Mouse (Mus musculus) spleen, adult 2 months (tissue): Measurements from ENCODE around the gene Scly. TPM values are rescaled to one million over a fixed set of nuclear protein-coding genes. Genes with fewer than 3 reads are reported as not detected.
A peak's percentile ranks its signal among the peaks of the same experiment; 100 is the strongest.

Experiments
- DNase-seq, 2 experiments: peaks; one replicate each; pipeline versions ENCODE4 v3.0.0 to v3.0.0-alpha.2; 2012 to 2021; ENCODE audit warnings: low spot score in 2 of 2, low read depth in 1 of 2
- H3K27ac ChIP-seq: fragments of 200-500 bp; 2 replicates; pipeline ENCODE4 v1.5.1; 2012; ENCODE audit warnings: low read length, inconsistent platforms; ENCODE audit not compliant: insufficient read depth
- H3K27me3 ChIP-seq: fragments of 200-500 bp; 2 replicates; pipeline ENCODE4 v1.6.1; 2012; ENCODE audit warnings: mild to moderate bottlenecking, moderate library complexity, low read length, inconsistent platforms; ENCODE audit not compliant: control insufficient read depth, insufficient read depth
- H3K36me3 ChIP-seq: fragments of 200-500 bp; 2 replicates; pipeline ENCODE4 v1.6.1; 2012; ENCODE audit warnings: mild to moderate bottlenecking, low read length, inconsistent platforms; ENCODE audit not compliant: control insufficient read depth, insufficient read depth
- H3K4me1 ChIP-seq: fragments of 200-500 bp; 2 replicates; pipeline ENCODE4 v1.6.1; 2011; ENCODE audit warnings: inconsistent platforms; ENCODE audit not compliant: control insufficient read depth, insufficient read depth, insufficient read length
- H3K4me3 ChIP-seq: fragments of 200-500 bp; 2 replicates; pipeline ENCODE4 v1.5.1; 2011; ENCODE audit warnings: mild to moderate bottlenecking, inconsistent platforms; ENCODE audit not compliant: insufficient read depth, insufficient read length; ENCODE audit errors: extremely low read depth
- CTCF ChIP-seq: fragments of 200-500 bp; IDR thresholded peaks from 2 replicates; pipeline ENCODE4 v1.5.1; 2011; ENCODE audit warnings: mild to moderate bottlenecking, inconsistent platforms; ENCODE audit not compliant: insufficient read depth, insufficient read length, insufficient replicate concordance; ENCODE audit errors: extremely low read depth
- POLR2A ChIP-seq: fragments of 200-500 bp; IDR thresholded peaks from 2 replicates; pipeline ENCODE4 v1.6.1; 2011; ENCODE audit warnings: low read depth, low read length, inconsistent platforms
- whole genome bisulfite sequencing: fragments of 180-500 bp; shearing (Covaris S2); methylation state at CpG from one replicate; pipeline ENCODE4 v1.1.7; 2018; 5-methylcytosine and 5-hydroxymethylcytosine counted together
- polyA plus RNA-seq: library from polyadenylated mRNA; depleted of rRNA; stranded (reverse); fragments of >200 nt; gene quantifications from 2 replicates; pipeline ENCODE4 v1.2.3, GENCODE M21; 2012

Gene Scly
- polyA plus RNA-seq, 1 experiment = 20.9 TPM

- WGBS = 86% methylated on average over 11 of the region's 11 CpGs
- Histone ChIP-seq H3K27me3 (no peaks in the 10 kb centered on the region), H3K27ac (no peak overlapping the region), H3K4me1 (no peaks in the 10 kb centered on the region), H3K4me3 (no peak overlapping the region), H3K36me3 (no peaks in the 10 kb centered on the region)
- no peak for TF ChIP-seq POLR2A
- no peak for TF ChIP-seq CTCF
- no peak for DNase-seq
Measured at GRCm38 (mm10) chr1:91356105-91356504, 58.0 kb downstream of the Scly start.

- Histone ChIP-seq H3K27me3 (peaks cover 3% of the 10 kb centered on the region; the same call in 1 of the 2 replicates), H3K36me3 (no peaks in the 10 kb centered on the region), H3K27ac (no peak overlapping the region), H3K4me3 (no peak overlapping the region), H3K4me1 (no peaks in the 10 kb centered on the region; the same call in none of the 2 replicates)
- 84% methylated on average over 5 of the region's 5 CpGs for WGBS
- no peak for DNase-seq
- TF ChIP-seq CTCF (no peak), POLR2A (no peak)
Measured at GRCm38 (mm10) chr1:91362113-91362512, 64.0 kb downstream of the Scly start.

- no peak overlapping the region for H3K27ac ChIP-seq
- H3K27me3 ChIP-seq = peaks cover 3% of the 10 kb centered on the region; the same call in 1 of the 2 replicates
- 94% methylated on average over 16 of the region's 16 CpGs for WGBS
- H3K36me3 ChIP-seq = no peaks in the 10 kb centered on the region
- TF ChIP-seq POLR2A (no peak), CTCF (no peak)
- no peak overlapping the region for H3K4me3 ChIP-seq
- DNase-seq = no peak
- no peaks in the 10 kb centered on the region; the same call in none of the 2 replicates for H3K4me1 ChIP-seq
Measured at GRCm38 (mm10) chr1:91364822-91365644, 66.9 kb downstream of the Scly start.

GRCm38 (mm10) chr1:91365816-91366214 is 67.7 kb downstream of the Scly start:
- Histone ChIP-seq H3K4me1 (no peaks in the 10 kb centered on the region; the same call in none of the 2 replicates), H3K27ac (no peak overlapping the region), H3K36me3 (no peaks in the 10 kb centered on the region; the same call in 1 of the 2 replicates), H3K27me3 (peaks cover 3% of the 10 kb centered on the region; the same call in 1 of the 2 replicates), H3K4me3 (no peak overlapping the region)
- TF ChIP-seq CTCF (no peak), POLR2A (no peak)
- WGBS = 50% methylated on average over 8 of the region's 8 CpGs
- DNase-seq = no peak

- peak within 1 kb of the TSS; percentile 50; the same call in 1 of the 2 replicates for H3K4me3 ChIP-seq
- no peaks in the 10 kb centered on the region; the same call in none of the 2 replicates for H3K4me1 ChIP-seq
- peak; percentile 11 to 62 for DNase-seq
- H3K27ac ChIP-seq = no peak within 1 kb of the TSS
- TF ChIP-seq CTCF (peak; percentile 76; the same call in 1 of the 2 replicates), POLR2A (no peak)
- H3K36me3 ChIP-seq = no peaks in the 10 kb centered on the region; the same call in none of the 2 replicates
- 5% methylated on average over 67 of the region's 68 CpGs for WGBS
- peaks cover 3% of the 10 kb centered on the region; the same call in 1 of the 2 replicates for H3K27me3 ChIP-seq
Measured at GRCm38 (mm10) chr1:91366215-91367108, 68.3 kb downstream of the Scly start, which contains the start of gene Erfe. TSS of gene Erfe (plus strand) at chr1:91366430.

GRCm38 (mm10) chr1:91367295-91367694 is 69.2 kb downstream of the Scly start:
- H3K4me1 ChIP-seq = no peaks in the 10 kb centered on the region; the same call in none of the 2 replicates
- 96% methylated on average over 3 of the region's 3 CpGs for WGBS
- no peak overlapping the region for H3K27ac ChIP-seq
- H3K36me3 ChIP-seq = peaks cover 4% of the 10 kb centered on the region
- H3K4me3 ChIP-seq = no peak overlapping the region
- TF ChIP-seq CTCF (no peak), POLR2A (no peak)
- DNase-seq = no peak
- H3K27me3 ChIP-seq = peaks cover 3% of the 10 kb centered on the region; the same call in 1 of the 2 replicates
